Mouse (Mus musculus) hindbrain, postnatal 0 days (tissue): ENCODE results near the gene Tex29. TPM values are rescaled to one million over a fixed set of nuclear protein-coding genes. Genes with fewer than 3 reads are reported as not detected.

ENCODE experiments used
- ATAC-seq: fragments of 200-750 bp; cut with Nextera tagmentation; 2 replicates; pipeline ENCODE4 v1.8.0; 2017; ENCODE audit warnings: mild to moderate bottlenecking, moderate TSS enrichment, moderate library complexity
- DNase-seq: peaks from one replicate; pipeline ENCODE4 v3.0.0-alpha.2; 2015; ENCODE audit warnings: low spot score
- H3K27ac ChIP-seq: fragments of 300-500 bp; sonication (generic); 2 replicates; pipeline ENCODE4 v1.5.1; 2014; ENCODE audit warnings: mild to moderate bottlenecking
- H3K27me3 ChIP-seq: fragments of 300-500 bp; sonication (generic); 2 replicates; pipeline ENCODE4 v1.6.1; 2014; ENCODE audit warnings: low read length, mixed read lengths; ENCODE audit not compliant: insufficient read depth
- H3K36me3 ChIP-seq: fragments of 300-500 bp; sonication (generic); 2 replicates; pipeline ENCODE4 v1.6.1; 2014; ENCODE audit warnings: low read length, mixed read lengths; ENCODE audit not compliant: insufficient read depth
- H3K4me1 ChIP-seq: fragments of 300-500 bp; sonication (generic); 2 replicates; pipeline ENCODE4 v1.6.1; 2014; ENCODE audit warnings: antibody characterized with exemption, low read length, mixed read lengths; ENCODE audit not compliant: insufficient read depth
- H3K4me2 ChIP-seq: fragments of 300-500 bp; sonication (generic); 2 replicates; pipeline ENCODE4 v1.6.1; 2014; ENCODE audit warnings: low read depth, mild to moderate bottlenecking, low read length, moderate library complexity, mixed read lengths
- H3K4me3 ChIP-seq: fragments of 300-500 bp; sonication (generic); 2 replicates; pipeline ENCODE4 v1.5.1; 2014; ENCODE audit warnings: low read length
- H3K9ac ChIP-seq: fragments of 300-500 bp; sonication (generic); replicated peaks from 2 replicates; pipeline ENCODE4 v1.6.1; 2014; ENCODE audit warnings: mild to moderate bottlenecking, low read length, moderate library complexity, mixed read lengths
- H3K9me3 ChIP-seq: fragments of 300-500 bp; sonication (generic); 2 replicates; pipeline ENCODE4 v1.6.1; 2016; ENCODE audit warnings: low read length, mixed read lengths
- CTCF ChIP-seq: IDR thresholded peaks from 2 replicates; pipeline ENCODE4 v1.5.1; 2016; ENCODE audit warnings: antibody characterized with exemption, control low read depth, low read depth
- WGBS: fragments of 180-500 bp; shearing (Covaris S2); extraction: QIAGEN DNeasy Blood & Tissue Kit; methylation state at CpG from one replicate; pipeline ENCODE4 v1.1.7; 2014; 5-methylcytosine and 5-hydroxymethylcytosine counted together
- polyA plus RNA-seq: library from polyadenylated mRNA; unstranded; fragments of >200 nt; fragmentation: Nextera tagmentation; extraction: Ambion mirVana; gene quantifications from 2 replicates; pipeline ENCODE4 v1.2.1, GENCODE M21; 2015
- total RNA-seq: library from RNA; depleted of rRNA; stranded (reverse); fragments of >200 nt; gene quantifications from 2 replicates; pipeline ENCODE4 v1.2.3, GENCODE M21; 2014; rRNA removed

Tex29 gene
- total and polyA plus RNA-seq, 2 experiments from 2014 or later, result 0.58 TPM; not detected in 1

GRCm38 (mm10) chr8:11896677-11897076 is 56.4 kb downstream of the Tex29 start:
- no peak for TF ChIP-seq CTCF

GRCm38 (mm10) chr8:11898814-11899213 is 58.5 kb downstream of the Tex29 start:
- no peak overlapping the region for H3K9ac ChIP-seq
- no peaks in the 10 kb centered on the region for H3K27me3 ChIP-seq
- no peak for TF ChIP-seq CTCF
- ATAC-seq (no peak), DNase-seq (no peak)
- H3K9me3 ChIP-seq, result no peaks in the 10 kb centered on the region
- H3K36me3 ChIP-seq, result no peaks in the 10 kb centered on the region
- no peak overlapping the region for H3K27ac ChIP-seq
- no peak overlapping the region for H3K4me2 ChIP-seq
- no peak overlapping the region for H3K4me3 ChIP-seq
- 80% methylated on average over 1 of the region's 1 CpGs for WGBS
- H3K4me1 ChIP-seq, result no peaks in the 10 kb centered on the region

More at GRCm38 (mm10) chr8:11896677-11897076, 56.4 kb downstream of the Tex29 start:
- Histone ChIP-seq H3K27me3 (no peaks in the 10 kb centered on the region), H3K4me1 (no peaks in the 10 kb centered on the region), H3K4me3 (no peak overlapping the region), H3K27ac (no peak overlapping the region), H3K36me3 (no peaks in the 10 kb centered on the region), H3K9me3 (no peaks in the 10 kb centered on the region), H3K4me2 (no peak overlapping the region), H3K9ac (no peak overlapping the region)
- no peak for ATAC-seq
- no peak for DNase-seq
- WGBS, result 30% methylated on average over 10 of the region's 10 CpGs

Other genes with a start within 250 kb of the Tex29 start
- gene Ankrd10, start 204.7 kb upstream of the Tex29 start, total RNA-seq, result 108 and 127 TPM in 2 replicates
- 62.6 and 66.2 TPM in 2 replicates for gene Ankrd10, start 204.7 kb upstream of the Tex29 start, polyA plus RNA-seq
- gene 1700016D06Rik, start 139.4 kb upstream of the Tex29 start, total RNA-seq, result not detected in 2 replicates
- 0.82 TPM in 1 of 2 replicates, not detected in the other for gene 1700016D06Rik, start 139.4 kb upstream of the Tex29 start, polyA plus RNA-seq
- gene Arhgef7, start 112.8 kb upstream of the Tex29 start, total RNA-seq, result 101 and 105 TPM in 2 replicates
- 49.7 and 53.9 TPM in 2 replicates for gene Arhgef7, start 112.8 kb upstream of the Tex29 start, polyA plus RNA-seq